Mouse (Mus musculus): ENCODE data around the gene Olfr1180.
"Not testable (repeated sequence)": the region's sequence is repeated elsewhere in the genome, so short reads cannot be mapped to it uniquely, and the experiment has no call there.

Olfr1180 gene

DNA sequence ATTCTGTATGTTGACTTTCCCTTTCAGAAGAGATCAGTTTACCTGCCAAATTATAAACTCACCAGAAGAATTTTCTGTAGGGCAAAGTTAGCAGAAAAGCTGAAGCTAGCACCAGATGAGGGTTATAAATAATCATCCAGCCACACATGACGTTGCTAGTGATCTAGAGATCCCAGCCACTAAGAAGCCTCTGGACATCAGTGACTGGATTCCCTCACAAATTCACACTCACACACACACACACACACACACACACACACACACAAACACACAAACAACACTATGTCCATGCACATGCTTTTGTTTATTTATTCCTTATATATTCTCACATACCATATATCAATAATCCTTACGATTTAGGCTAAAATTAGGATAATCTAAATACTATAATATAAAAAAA is at the start of gene Olfr1180:
Olfr1180 (minus strand) TSS at position 101 of the 400 bp plus-strand sequence.
- DNase-seq: no peak

DNA sequence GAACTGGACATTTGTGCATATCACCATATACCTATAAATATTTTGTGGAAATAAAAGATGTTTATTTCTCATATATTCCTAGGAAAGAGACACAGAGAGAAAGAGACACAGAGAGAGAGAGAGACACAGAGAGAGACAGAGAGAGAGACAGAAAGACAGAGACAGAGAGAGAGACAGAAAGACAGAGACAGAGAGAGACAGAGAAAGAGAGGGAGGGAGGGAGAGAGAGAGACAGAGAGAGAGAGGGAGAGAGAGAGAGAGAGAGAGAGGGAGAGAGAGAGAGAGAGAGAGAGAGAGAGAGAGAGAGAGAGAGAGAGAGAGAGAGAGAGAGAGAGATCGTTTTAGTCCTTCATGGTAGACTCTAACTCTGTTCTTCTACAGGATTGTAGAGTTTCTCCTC is 35.6 kb upstream of the Olfr1180 start, which contains the start of gene Olfr1183:
Olfr1183 (plus strand) TSS at position 301 of the 400 bp plus-strand sequence.
- DNase-seq: not testable (repeated sequence)

DNA sequence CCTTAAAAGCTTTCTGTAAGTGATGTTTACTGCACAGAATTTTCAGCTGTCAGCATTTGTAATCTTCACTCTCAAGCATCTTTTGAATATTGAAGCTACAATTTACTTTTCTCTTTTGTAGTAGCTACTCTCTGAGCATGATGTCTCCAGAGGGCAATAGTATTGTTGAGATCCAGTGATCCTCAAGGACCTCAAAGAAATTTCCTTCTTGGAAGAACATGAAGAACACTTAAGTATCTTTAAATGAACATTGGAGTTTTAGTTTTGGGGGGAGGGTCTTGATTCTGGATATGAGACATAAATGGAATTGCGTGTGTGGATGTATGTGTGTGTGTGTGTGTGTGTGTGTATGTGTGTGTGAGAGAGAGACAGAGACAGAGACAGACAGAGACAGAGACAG is 30.1 kb upstream of the Olfr1180 start, which contains the start of gene Gm13757:
Gm13757 (minus strand) TSS at position 101 of the 400 bp plus-strand sequence.
- no peak for DNase-seq

DNA sequence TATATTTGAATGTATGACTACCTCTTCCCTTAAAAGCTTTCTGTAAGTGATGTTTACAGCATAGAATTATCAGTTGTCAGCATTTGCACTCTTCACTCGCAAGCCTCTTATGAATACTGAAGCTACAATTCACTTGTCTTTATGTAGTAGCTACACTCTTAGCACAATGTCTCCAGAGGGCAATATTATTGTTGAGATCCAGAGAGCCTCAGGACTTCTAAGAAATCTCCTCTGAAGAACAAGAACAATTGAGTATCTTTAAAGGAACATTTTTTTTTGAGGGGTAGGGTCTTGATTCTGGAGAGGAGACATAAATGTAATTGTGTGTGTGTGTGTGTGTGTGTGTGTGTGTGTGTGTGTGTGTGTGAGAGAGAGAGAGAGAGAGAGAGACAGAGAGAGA is 7.1 kb upstream of the Olfr1180 start, which contains the start of gene Olfr1181:
Olfr1181 (minus strand) TSS at position 101 of the 400 bp plus-strand sequence.
- DNase-seq: no peak

DNA sequence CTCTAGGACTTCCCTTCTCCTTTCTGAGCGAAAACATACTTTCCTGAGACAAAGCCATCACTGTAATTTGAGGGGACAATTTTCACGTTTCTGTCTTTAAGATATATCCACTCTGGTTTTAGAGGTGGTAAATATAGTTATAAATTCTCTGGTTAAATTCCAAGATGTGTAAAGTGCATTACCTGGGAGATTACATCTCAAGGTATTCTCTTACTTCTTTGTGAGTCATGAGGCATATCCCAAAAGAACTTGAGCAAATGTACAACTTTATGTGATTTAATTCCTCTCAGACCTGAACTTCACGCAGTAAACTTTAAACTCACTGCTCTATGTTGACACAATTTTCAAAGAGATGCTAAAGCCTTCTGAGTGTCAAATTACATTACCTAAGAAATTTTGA is 12.6 kb downstream of the Olfr1180 start, which contains the start of gene Olfr1179:
Olfr1179 (minus strand) TSS at position 101 of the 400 bp plus-strand sequence.
- DNase-seq: no peak

DNA sequence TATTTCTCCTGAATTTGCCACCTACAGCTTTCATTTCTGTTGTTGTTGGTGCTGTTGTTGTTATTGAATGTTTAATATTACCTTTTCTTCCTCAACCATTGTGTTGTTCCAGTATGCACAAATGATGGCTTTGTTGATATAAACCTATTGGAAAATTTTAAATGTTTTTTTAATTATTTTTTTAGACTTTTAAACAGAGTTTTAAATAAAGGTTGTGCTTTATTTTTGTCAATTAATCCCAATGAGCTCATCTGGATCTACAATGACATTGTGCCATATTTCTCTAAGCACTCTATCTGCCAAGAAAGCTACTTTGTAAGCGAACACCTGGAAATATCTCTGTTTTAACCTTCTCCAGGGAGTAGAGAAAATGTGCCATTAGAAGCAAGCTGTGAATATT is 32.2 kb downstream of the Olfr1180 start, which contains the start of gene Olfr1178:
Olfr1178 (plus strand) TSS at position 301 of the 400 bp plus-strand sequence.
- DNase-seq: no peak
